Mouse (Mus musculus) intestine, postnatal 0 days (tissue): ENCODE measurements around the gene Slc22a1. TPM values are rescaled to one million over a fixed set of nuclear protein-coding genes. Genes with fewer than 3 reads are reported as not detected.

Experiments used
- ATAC-seq: fragments of 200-750 bp; cut with Nextera tagmentation; 2 replicates; pipeline ENCODE4 v1.8.0; 2017; ENCODE audit warnings: mild to moderate bottlenecking, moderate TSS enrichment, moderate library complexity
- H3K27ac ChIP-seq: fragments of 300-500 bp; sonication (generic); 2 replicates; pipeline ENCODE4 v1.5.1; 2014; ENCODE audit warnings: mild to moderate bottlenecking, low read depth, low read length, moderate library complexity
- H3K27me3 ChIP-seq: fragments of 300-500 bp; sonication (generic); replicated peaks from 2 replicates; pipeline ENCODE4 v1.6.1; 2014; ENCODE audit warnings: low read length, mixed read lengths; ENCODE audit not compliant: control insufficient read depth, insufficient read depth
- H3K36me3 ChIP-seq: fragments of 300-500 bp; sonication (generic); 2 replicates; pipeline ENCODE4 v1.6.1; 2014; ENCODE audit warnings: mild to moderate bottlenecking, moderate library complexity; ENCODE audit not compliant: control insufficient read depth, insufficient read depth
- H3K4me1 ChIP-seq: fragments of 300-500 bp; sonication (generic); replicated peaks from 2 replicates; pipeline ENCODE4 v1.6.1; 2014; ENCODE audit warnings: antibody characterized with exemption, low read length, mixed read lengths; ENCODE audit not compliant: control insufficient read depth, insufficient read depth
- H3K4me2 ChIP-seq: fragments of 300-500 bp; sonication (generic); replicated peaks from 2 replicates; pipeline ENCODE4 v1.6.1; 2014; ENCODE audit warnings: low read depth, mild to moderate bottlenecking, moderate library complexity
- H3K4me3 ChIP-seq: fragments of 300-500 bp; sonication (generic); 2 replicates; pipeline ENCODE4 v1.5.1; 2014; ENCODE audit warnings: low read depth, low read length
- H3K9ac ChIP-seq: fragments of 300-500 bp; sonication (generic); 2 replicates; pipeline ENCODE4 v1.6.1; 2014; ENCODE audit warnings: mild to moderate bottlenecking, low read depth, low read length
- H3K9me3 ChIP-seq: fragments of 300-500 bp; sonication (generic); 2 replicates; pipeline ENCODE4 v1.6.1; 2016; ENCODE audit warnings: mixed run types; ENCODE audit not compliant: control insufficient read depth
- CTCF ChIP-seq: sonication (generic); IDR thresholded peaks from 2 replicates; pipeline ENCODE4 v1.5.1; 2016; ENCODE audit warnings: low read depth, mild to moderate bottlenecking, control low read depth, antibody characterized with exemption, moderate library complexity
- WGBS: fragments of 180-500 bp; shearing (Covaris S2); extraction: QIAGEN DNeasy Blood & Tissue Kit; methylation state at CpG from one replicate; pipeline ENCODE4 v1.1.7; 2014; 5-methylcytosine and 5-hydroxymethylcytosine counted together
- polyA plus RNA-seq: library from polyadenylated mRNA; unstranded; fragments of >200 nt; fragmentation: Nextera tagmentation; extraction: Ambion mirVana; gene quantifications from 2 replicates; pipeline ENCODE4 v1.2.1, GENCODE M21; 2015

Slc22a1 gene
- polyA plus RNA-seq, 1 experiment from 2014 or later: 3.1 TPM

- Histone ChIP-seq H3K4me1 (peaks cover 13% of the 10 kb centered on the region; the same call in 1 of the 2 replicates), H3K27ac (no peak overlapping the region), H3K9ac (no peak overlapping the region), H3K27me3 (no peaks in the 10 kb centered on the region), H3K4me2 (no peak overlapping the region), H3K9me3 (no peaks in the 10 kb centered on the region), H3K4me3 (no peak overlapping the region), H3K36me3 (peaks cover 58% of the 10 kb centered on the region)
- TF ChIP-seq CTCF: no peak
- no peak for ATAC-seq
- WGBS: 42% methylated on average over 7 of the region's 7 CpGs
These were observed 42.6 kb upstream of the Slc22a1 start for GRCm38 (mm10) chr17:12718251-12718650.

DNA sequence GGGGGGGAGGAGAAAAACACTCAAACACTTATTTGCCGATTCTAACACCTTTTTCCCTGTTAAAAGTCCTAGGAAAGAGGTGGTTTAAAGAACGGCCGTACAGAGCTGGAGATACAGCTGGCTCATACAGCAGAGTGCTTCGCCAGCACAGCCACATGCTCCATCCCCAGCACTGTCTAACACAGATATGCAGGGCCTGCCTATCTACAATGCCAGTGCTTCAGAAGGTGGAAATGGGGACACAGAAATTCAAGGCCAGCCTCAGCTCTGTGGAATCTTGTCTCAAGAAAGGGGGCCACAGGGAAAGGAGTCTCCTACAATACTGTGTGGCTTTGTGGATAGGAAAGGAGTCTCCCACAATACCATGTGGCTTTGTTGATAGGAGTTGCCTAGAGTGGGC lies 41.8 kb upstream of the Slc22a1 start:
- peaks cover 6% of the 10 kb centered on the region; the same call in 1 of the 2 replicates for H3K4me1 ChIP-seq
- no peak overlapping the region for H3K27ac ChIP-seq
- H3K9me3 ChIP-seq: no peaks in the 10 kb centered on the region
- WGBS: 83% methylated on average over 4 of the region's 4 CpGs
- no peak overlapping the region for H3K4me3 ChIP-seq
- H3K4me2 ChIP-seq: no peak overlapping the region
- H3K36me3 ChIP-seq: peaks cover 61% of the 10 kb centered on the region
- H3K27me3 ChIP-seq: no peaks in the 10 kb centered on the region
- ATAC-seq: no peak
- no peak for TF ChIP-seq CTCF
- H3K9ac ChIP-seq: no peak overlapping the region

GRCm38 (mm10) chr17:12715032-12715431 lies 39.4 kb upstream of the Slc22a1 start:
- H3K9ac ChIP-seq: no peak overlapping the region
- WGBS: 30% methylated on average over 1 of the region's 1 CpGs
- no peaks in the 10 kb centered on the region for H3K9me3 ChIP-seq
- ATAC-seq: no peak
- peaks cover 63% of the 10 kb centered on the region for H3K36me3 ChIP-seq
- H3K4me3 ChIP-seq: no peak overlapping the region
- H3K4me2 ChIP-seq: no peak overlapping the region
- H3K27ac ChIP-seq: no peak overlapping the region
- H3K27me3 ChIP-seq: no peaks in the 10 kb centered on the region
- H3K4me1 ChIP-seq: no peaks in the 10 kb centered on the region
- no peak for TF ChIP-seq CTCF

- no peaks in the 10 kb centered on the region for H3K27me3 ChIP-seq
- no peaks in the 10 kb centered on the region for H3K4me1 ChIP-seq
- H3K4me2 ChIP-seq: no peak overlapping the region
- H3K4me3 ChIP-seq: no peak overlapping the region
- H3K36me3 ChIP-seq: peaks cover 60% of the 10 kb centered on the region
- TF ChIP-seq CTCF: peak; percentile 69
- H3K9me3 ChIP-seq: no peaks in the 10 kb centered on the region
- no peak overlapping the region for H3K9ac ChIP-seq
- H3K27ac ChIP-seq: peak overlapping the region; percentile 15; the same call in 1 of the 2 replicates
- WGBS: 75% methylated on average over 5 of the region's 5 CpGs
- no peak for ATAC-seq
These were observed 38.5 kb upstream of the Slc22a1 start for GRCm38 (mm10) chr17:12714080-12714561.

GRCm38 (mm10) chr17:12712993-12713392 lies 37.4 kb upstream of the Slc22a1 start:
- Histone ChIP-seq H3K9ac (no peak overlapping the region), H3K27ac (no peak overlapping the region), H3K4me1 (no peaks in the 10 kb centered on the region), H3K36me3 (peaks cover 66% of the 10 kb centered on the region), H3K4me2 (no peak overlapping the region), H3K9me3 (no peaks in the 10 kb centered on the region), H3K4me3 (no peak overlapping the region), H3K27me3 (no peaks in the 10 kb centered on the region)
- ATAC-seq: no peak
- WGBS: 77% methylated on average over 3 of the region's 3 CpGs
- peak; percentile 14; the same call in 1 of the 2 replicates for TF ChIP-seq CTCF

GRCm38 (mm10) chr17:12712191-12712590 lies 36.6 kb upstream of the Slc22a1 start:
- H3K36me3 ChIP-seq: peaks cover 61% of the 10 kb centered on the region
- H3K4me3 ChIP-seq: no peak overlapping the region
- ATAC-seq: no peak
- H3K27me3 ChIP-seq: no peaks in the 10 kb centered on the region
- H3K9me3 ChIP-seq: no peaks in the 10 kb centered on the region
- H3K4me2 ChIP-seq: no peak overlapping the region
- no peak for TF ChIP-seq CTCF
- H3K9ac ChIP-seq: no peak overlapping the region
- H3K27ac ChIP-seq: no peak overlapping the region
- no peaks in the 10 kb centered on the region for H3K4me1 ChIP-seq

DNA sequence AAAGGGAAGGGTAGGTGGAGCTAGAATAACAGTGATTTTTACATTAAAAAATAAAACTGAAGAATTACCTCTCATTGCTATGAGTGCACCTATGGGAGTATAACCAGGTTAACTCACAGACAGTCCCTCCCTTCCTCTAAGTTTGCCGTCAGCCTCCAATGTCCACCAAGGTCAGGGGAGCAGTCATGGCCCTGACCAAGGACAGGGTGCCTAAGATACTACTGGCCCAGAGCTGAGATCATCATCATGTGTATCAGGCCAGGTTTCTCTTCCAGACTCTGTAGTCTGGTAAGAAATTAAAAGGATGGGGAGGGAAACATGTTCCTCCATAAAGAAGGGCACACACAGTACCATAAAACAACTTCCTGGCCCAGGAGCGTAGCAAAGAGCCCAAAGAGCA lies 35.3 kb upstream of the Slc22a1 start:
- 72% methylated on average over 2 of the region's 2 CpGs for WGBS
- Histone ChIP-seq H3K36me3 (peaks cover 49% of the 10 kb centered on the region), H3K9ac (no peak overlapping the region), H3K27ac (no peak overlapping the region), H3K27me3 (no peaks in the 10 kb centered on the region), H3K9me3 (no peaks in the 10 kb centered on the region), H3K4me2 (no peak overlapping the region), H3K4me3 (no peak overlapping the region), H3K4me1 (no peaks in the 10 kb centered on the region)
- no peak for ATAC-seq
- no peak for TF ChIP-seq CTCF
